Mouse (Mus musculus): Measurements from ENCODE around the gene Socs1. TPM values are rescaled to one million over a fixed set of nuclear protein-coding genes. Genes with fewer than 3 reads are reported as not detected.

The Socs1 gene
- polyA plus RNA-seq (2014; fragmentation: Nextera tagmentation; extraction: Ambion mirVana), result 3.2 and 3.5 TPM in 2 replicates

- DNase-seq (ENCODE audit: low spot score), result peak; percentile 90
- no peaks in the 10 kb centered on the region for H3K36me3 ChIP-seq (ENCODE audit: control insufficient read depth, insufficient read depth, low read length)
- H3K9me3 ChIP-seq (ENCODE audit: control insufficient read depth, low read length), result no peaks in the 10 kb centered on the region
- WGBS, result 0% methylated on average over 59 of the region's 59 CpGs
- peaks cover 31% of the 10 kb centered on the region for H3K27me3 ChIP-seq (replicated peaks; ENCODE audit: control insufficient read depth, insufficient read depth, low read length)
- H3K27ac ChIP-seq (ENCODE audit: low read depth, low read length), result peak within 1 kb of the TSS; percentile 92
- peak; percentile 80 for ATAC-seq (replicated peaks; ENCODE audit: low FRiP score)
- H3K4me2 ChIP-seq, result peak within 1 kb of the TSS; percentile 100
- H3K4me1 ChIP-seq (replicated peaks; ENCODE audit: control insufficient read depth, insufficient read depth, low read length), result peaks cover 22% of the 10 kb centered on the region
- H3K9ac ChIP-seq (ENCODE audit: low read depth, low read length), result peak within 1 kb of the TSS; percentile 72
- peak within 1 kb of the TSS; percentile 65 for H3K4me3 ChIP-seq (ENCODE audit: low read depth, low read length)
Measured at GRCm38 (mm10) chr16:10785371-10786231, at the start of gene Socs1. Socs1 (minus strand) TSS chr16:10785536.

GRCm38 (mm10) chr16:10834542-10834910 lies 49.2 kb upstream of the Socs1 start:
- peak overlapping the region; percentile 93 for H3K9ac ChIP-seq (ENCODE audit: low read depth, low read length)
- 0 out of 2 replicates have a peak, but pooled peaks cover 3% of the 10 kb centered on the region for H3K27me3 ChIP-seq (replicated peaks; ENCODE audit: control insufficient read depth, insufficient read depth, low read length)
- H3K4me3 ChIP-seq (ENCODE audit: low read depth, low read length), result peak overlapping the region; percentile 89
- H3K27ac ChIP-seq (ENCODE audit: low read depth, low read length), result no peak overlapping the region
- ATAC-seq (replicated peaks; ENCODE audit: low FRiP score) (no peak), DNase-seq (ENCODE audit: low spot score) (no peak)
- no peaks in the 10 kb centered on the region for H3K36me3 ChIP-seq (ENCODE audit: control insufficient read depth, insufficient read depth, low read length)
- H3K4me2 ChIP-seq, result peak overlapping the region; percentile 99
- 9% methylated on average over 12 of the region's 12 CpGs for WGBS
- H3K9me3 ChIP-seq (ENCODE audit: control insufficient read depth, low read length), result no peaks in the 10 kb centered on the region
- H3K4me1 ChIP-seq (replicated peaks; ENCODE audit: control insufficient read depth, insufficient read depth, low read length), result peaks cover 13% of the 10 kb centered on the region

- no peak overlapping the region for H3K27ac ChIP-seq (ENCODE audit: low read depth, low read length)
- no peaks in the 10 kb centered on the region for H3K36me3 ChIP-seq (ENCODE audit: control insufficient read depth, insufficient read depth, low read length)
- H3K27me3 ChIP-seq (replicated peaks; ENCODE audit: control insufficient read depth, insufficient read depth, low read length), result peaks cover 5% of the 10 kb centered on the region; the same call in 1 of the 2 replicates
- H3K9me3 ChIP-seq (ENCODE audit: control insufficient read depth, low read length), result no peaks in the 10 kb centered on the region
- DNase-seq (ENCODE audit: low spot score) (no peak), ATAC-seq (replicated peaks; ENCODE audit: low FRiP score) (no peak)
- no peak overlapping the region for H3K9ac ChIP-seq (ENCODE audit: low read depth, low read length)
- WGBS, result 64% methylated on average over 4 of the region's 4 CpGs
- no peaks in the 10 kb centered on the region for H3K4me1 ChIP-seq (replicated peaks; ENCODE audit: control insufficient read depth, insufficient read depth, low read length)
- H3K4me3 ChIP-seq (ENCODE audit: low read depth, low read length), result no peak overlapping the region
- H3K4me2 ChIP-seq, result no peak overlapping the region
Measured at GRCm38 (mm10) chr16:10828461-10828805, 43.1 kb upstream of the Socs1 start.

GRCm38 (mm10) chr16:10827766-10828460 lies 42.6 kb upstream of the Socs1 start:
- Histone ChIP-seq H3K27me3 (replicated peaks; ENCODE audit: control insufficient read depth, insufficient read depth, low read length) (peaks cover 2% of the 10 kb centered on the region; the same call in 1 of the 2 replicates), H3K27ac (ENCODE audit: low read depth, low read length) (no peak overlapping the region), H3K9ac (ENCODE audit: low read depth, low read length) (no peak overlapping the region), H3K36me3 (ENCODE audit: control insufficient read depth, insufficient read depth, low read length) (no peaks in the 10 kb centered on the region), H3K4me2 (no peak overlapping the region; the same call in 1 of the 2 replicates), H3K4me3 (ENCODE audit: low read depth, low read length) (no peak overlapping the region), H3K4me1 (replicated peaks; ENCODE audit: control insufficient read depth, insufficient read depth, low read length) (no peaks in the 10 kb centered on the region), H3K9me3 (ENCODE audit: control insufficient read depth, low read length) (no peaks in the 10 kb centered on the region)
- no peak for ATAC-seq (replicated peaks; ENCODE audit: low FRiP score)
- 69% methylated on average over 7 of the region's 7 CpGs for WGBS
- no peak for DNase-seq (ENCODE audit: low spot score)

- H3K9ac ChIP-seq (ENCODE audit: low read depth, low read length), result no peak overlapping the region
- H3K4me3 ChIP-seq (ENCODE audit: low read depth, low read length), result no peak overlapping the region
- ATAC-seq (replicated peaks; ENCODE audit: low FRiP score) (no peak), DNase-seq (ENCODE audit: low spot score) (no peak)
- H3K4me1 ChIP-seq (replicated peaks; ENCODE audit: control insufficient read depth, insufficient read depth, low read length), result no peaks in the 10 kb centered on the region
- H3K27ac ChIP-seq (ENCODE audit: low read depth, low read length), result no peak overlapping the region
- no peaks in the 10 kb centered on the region for H3K36me3 ChIP-seq (ENCODE audit: control insufficient read depth, insufficient read depth, low read length)
- 85% methylated on average over 9 of the region's 9 CpGs for WGBS
- no peak overlapping the region for H3K4me2 ChIP-seq
- H3K27me3 ChIP-seq (replicated peaks; ENCODE audit: control insufficient read depth, insufficient read depth, low read length), result peaks cover 2% of the 10 kb centered on the region; the same call in 1 of the 2 replicates
- H3K9me3 ChIP-seq (ENCODE audit: control insufficient read depth, low read length), result no peaks in the 10 kb centered on the region
Measured at GRCm38 (mm10) chr16:10827269-10827668, 41.9 kb upstream of the Socs1 start.

- ATAC-seq (replicated peaks; ENCODE audit: low FRiP score) (no peak), DNase-seq (ENCODE audit: low spot score) (no peak)
- no peak overlapping the region for H3K27ac ChIP-seq (ENCODE audit: low read depth, low read length)
- H3K9me3 ChIP-seq (ENCODE audit: control insufficient read depth, low read length), result no peaks in the 10 kb centered on the region
- no peak overlapping the region for H3K9ac ChIP-seq (ENCODE audit: low read depth, low read length)
- WGBS, result 74% methylated on average over 4 of the region's 4 CpGs
- no peak overlapping the region for H3K4me2 ChIP-seq
- no peak overlapping the region for H3K4me3 ChIP-seq (ENCODE audit: low read depth, low read length)
- H3K4me1 ChIP-seq (replicated peaks; ENCODE audit: control insufficient read depth, insufficient read depth, low read length), result no peaks in the 10 kb centered on the region
- H3K36me3 ChIP-seq (ENCODE audit: control insufficient read depth, insufficient read depth, low read length), result no peaks in the 10 kb centered on the region
- H3K27me3 ChIP-seq (replicated peaks; ENCODE audit: control insufficient read depth, insufficient read depth, low read length), result peaks cover 2% of the 10 kb centered on the region; the same call in 1 of the 2 replicates
Measured at GRCm38 (mm10) chr16:10825840-10826239, 40.5 kb upstream of the Socs1 start.

GRCm38 (mm10) chr16:10824536-10824935 lies 39.2 kb upstream of the Socs1 start:
- H3K4me1 ChIP-seq (replicated peaks; ENCODE audit: control insufficient read depth, insufficient read depth, low read length), result no peaks in the 10 kb centered on the region

GRCm38 (mm10) chr16:10821387-10821786 lies 36.1 kb upstream of the Socs1 start:
- Histone ChIP-seq H3K9me3 (ENCODE audit: control insufficient read depth, low read length) (no peaks in the 10 kb centered on the region), H3K27me3 (replicated peaks; ENCODE audit: control insufficient read depth, insufficient read depth, low read length) (no peaks in the 10 kb centered on the region), H3K36me3 (ENCODE audit: control insufficient read depth, insufficient read depth, low read length) (no peaks in the 10 kb centered on the region), H3K4me2 (no peak overlapping the region), H3K4me3 (ENCODE audit: low read depth, low read length) (no peak overlapping the region), H3K9ac (ENCODE audit: low read depth, low read length) (no peak overlapping the region), H3K27ac (ENCODE audit: low read depth, low read length) (no peak overlapping the region), H3K4me1 (replicated peaks; ENCODE audit: control insufficient read depth, insufficient read depth, low read length) (no peaks in the 10 kb centered on the region)
- 67% methylated on average over 4 of the region's 4 CpGs for WGBS
- ATAC-seq (replicated peaks; ENCODE audit: low FRiP score) (no peak), DNase-seq (ENCODE audit: low spot score) (no peak)

More at GRCm38 (mm10) chr16:10824536-10824935, 39.2 kb upstream of the Socs1 start:
- Histone ChIP-seq H3K9me3 (ENCODE audit: control insufficient read depth, low read length) (no peaks in the 10 kb centered on the region), H3K27me3 (replicated peaks; ENCODE audit: control insufficient read depth, insufficient read depth, low read length) (peaks cover 2% of the 10 kb centered on the region; the same call in 1 of the 2 replicates), H3K9ac (ENCODE audit: low read depth, low read length) (no peak overlapping the region), H3K27ac (ENCODE audit: low read depth, low read length) (no peak overlapping the region), H3K36me3 (ENCODE audit: control insufficient read depth, insufficient read depth, low read length) (no peaks in the 10 kb centered on the region), H3K4me2 (no peak overlapping the region), H3K4me3 (ENCODE audit: low read depth, low read length) (no peak overlapping the region)
- ATAC-seq (replicated peaks; ENCODE audit: low FRiP score), result no peak
- WGBS, result 89% methylated on average over 1 of the region's 1 CpGs
- DNase-seq (ENCODE audit: low spot score), result no peak
